Mouse (Mus musculus) left cerebral cortex, adult 18-20 months (tissue): ENCODE results near the gene Gps1. TPM values are rescaled to one million over a fixed set of nuclear protein-coding genes. Genes with fewer than 3 reads are reported as not detected.
"Not testable (repeated sequence)": the region's sequence is repeated elsewhere in the genome, so short reads cannot be mapped to it uniquely, and the experiment has no call there.

Experiments used
- DNase-seq, 2 experiments: peaks; one replicate each; pipeline ENCODE4 v3.0.0; 2021 to 2022; ENCODE audit warnings: low spot score in 2 of 2, mixed read lengths in 1 of 2
- long read RNA-seq, 2 experiments: library from polyadenylated mRNA; stranded (forward); transcript quantifications; one replicate each; pipeline ENCODE4 v2.0.0; 2021
- total RNA-seq, 2 experiments: library from RNA; stranded (reverse); gene quantifications; 2 replicates each; pipeline ENCODE4 v1.2.3; 2021

The Gps1 gene
- total RNA-seq, result 100 to 1,000 TPM; 148 to 152 TPM
- long read RNA-seq, experiment 1, transcript Gps1-208 (14 exons, 1,843 nt), result minor isoform, 13 of 325 reads
- long read RNA-seq, experiment 1, transcript Gps1-207 (14 exons, 2,000 nt), result minor isoform, 67 of 325 reads
- long read RNA-seq, experiment 1, transcript Gps1-202 (14 exons, 1,827 nt), result major isoform, 169 of 325 reads
- long read RNA-seq, experiment 1, transcript Gps1-201 (13 exons, 1,925 nt), result minor isoform, 22 of 325 reads
- long read RNA-seq, experiment 1, partial matches to known transcripts, result 28 of 325 reads
- long read RNA-seq, experiment 1, other reads (novel, unspliced or antisense), result 26 of 325 reads
- long read RNA-seq, experiment 2, transcript Gps1-202 (14 exons, 1,827 nt), result major isoform, 134 of 267 reads
- long read RNA-seq, experiment 2, transcript Gps1-201 (13 exons, 1,925 nt), result minor isoform, 12 of 267 reads
- long read RNA-seq, experiment 2, transcript Gps1-208 (14 exons, 1,843 nt), result minor isoform, 11 of 267 reads
- long read RNA-seq, experiment 2, transcript Gps1-207 (14 exons, 2,000 nt), result minor isoform, 79 of 267 reads
- long read RNA-seq, experiment 2, partial matches to known transcripts, result 20 of 267 reads
- long read RNA-seq, experiment 2, other reads (novel, unspliced or antisense), result 11 of 267 reads

- peak; percentile 82 to 87 for DNase-seq
Measured at GRCm38 (mm10) chr11:120784064-120784791, at the start of gene Gps1, which contains the start of gene Rfng. TSS of gene Gps1 (plus strand) at chr11:120784272. TSS of gene Rfng (minus strand) at chr11:120784207.

DNA sequence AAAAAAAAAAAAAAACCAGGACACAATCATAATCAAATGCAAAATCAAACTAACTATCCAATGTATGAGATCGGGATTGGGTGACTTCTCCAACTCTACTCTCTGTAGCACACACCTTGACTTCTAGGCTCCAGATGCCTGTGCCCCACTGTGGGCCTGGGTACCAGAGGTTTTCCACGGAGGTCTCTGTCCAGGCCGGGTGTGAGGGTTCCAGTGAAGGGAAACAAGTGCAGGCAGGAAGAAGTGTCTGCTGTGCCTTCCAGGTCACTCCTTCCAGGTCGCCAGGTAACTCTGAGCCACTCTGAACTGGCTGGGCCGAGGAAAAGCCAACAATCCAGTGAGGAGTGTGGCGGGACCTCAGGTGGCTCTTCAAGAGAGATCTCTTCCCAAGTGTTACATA is 47.6 kb upstream of the Gps1 start:
- no peak for DNase-seq

- no peak for DNase-seq
Measured at GRCm38 (mm10) chr11:120740981-120741380, 43.1 kb upstream of the Gps1 start.

DNA sequence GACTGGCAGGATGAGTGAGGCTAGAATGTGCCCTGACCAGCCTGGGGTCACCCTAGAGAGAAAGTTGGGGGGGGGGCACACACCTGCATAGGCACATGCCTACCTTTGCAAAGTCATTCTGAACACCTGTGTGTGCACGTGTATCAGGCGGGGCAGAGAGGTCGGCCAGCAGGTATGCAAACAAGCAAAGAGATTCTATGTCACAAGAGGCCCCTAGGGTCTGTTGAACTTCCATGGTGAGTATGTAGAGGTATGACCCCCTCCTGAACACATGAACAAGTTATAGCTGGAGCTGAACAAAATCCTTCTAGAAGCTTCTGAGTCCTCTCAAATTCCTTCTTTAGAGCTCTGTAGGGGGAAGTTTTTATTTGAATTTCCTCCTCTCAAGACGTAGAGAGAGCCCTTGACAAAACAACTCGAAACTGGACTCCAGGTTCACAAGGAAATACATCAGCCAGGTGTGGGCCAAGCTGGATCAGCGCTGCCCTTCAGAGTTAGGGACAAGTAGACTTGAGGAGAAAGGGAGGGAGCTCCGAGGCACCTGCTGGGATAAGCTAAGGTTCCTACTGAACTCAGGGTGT is 39.9 kb upstream of the Gps1 start:
- DNase-seq, result no peak

DNA sequence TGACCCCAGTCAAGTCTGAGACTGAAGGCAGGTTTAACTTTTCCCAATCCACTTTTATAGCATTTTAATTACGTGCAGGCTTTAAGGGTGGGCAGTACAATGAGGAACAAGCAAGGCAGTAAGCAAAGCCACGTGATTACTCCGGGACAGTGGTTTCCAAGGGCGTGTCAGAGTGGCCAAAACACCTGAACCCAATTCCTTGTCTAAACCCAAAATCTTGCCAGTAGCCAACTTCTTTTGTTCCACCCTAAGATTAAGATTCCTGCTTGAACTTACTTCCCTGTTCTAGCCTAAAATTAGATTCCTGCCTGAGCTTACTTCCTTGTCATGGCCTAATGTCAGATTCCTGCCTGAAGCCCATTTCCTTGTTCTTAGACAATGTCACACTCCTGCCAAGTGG is 36.1 kb upstream of the Gps1 start:
- DNase-seq, result no peak

- no peak for DNase-seq
Measured at GRCm38 (mm10) chr11:120749430-120749829, 34.6 kb upstream of the Gps1 start.

DNA sequence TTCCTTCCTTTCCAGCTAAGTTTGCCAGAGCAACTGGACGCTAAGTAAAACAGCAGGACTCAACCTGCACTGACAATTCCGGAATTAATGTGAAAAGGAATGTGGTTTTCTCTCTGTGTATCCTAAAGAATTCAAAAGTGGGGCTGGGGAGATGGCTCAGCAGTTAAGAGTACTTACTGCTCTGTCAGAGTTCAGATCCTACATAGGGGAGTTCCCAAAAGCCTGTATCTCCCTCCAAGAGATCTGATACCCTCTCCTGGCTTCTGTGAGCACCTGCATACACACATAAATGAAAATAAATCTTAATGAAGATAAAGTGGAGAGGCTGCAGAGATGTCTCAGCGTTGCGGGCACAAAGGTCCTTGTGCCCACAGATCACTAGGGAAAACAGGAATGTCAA is 32.5 kb upstream of the Gps1 start:
- DNase-seq, result no peak

DNA sequence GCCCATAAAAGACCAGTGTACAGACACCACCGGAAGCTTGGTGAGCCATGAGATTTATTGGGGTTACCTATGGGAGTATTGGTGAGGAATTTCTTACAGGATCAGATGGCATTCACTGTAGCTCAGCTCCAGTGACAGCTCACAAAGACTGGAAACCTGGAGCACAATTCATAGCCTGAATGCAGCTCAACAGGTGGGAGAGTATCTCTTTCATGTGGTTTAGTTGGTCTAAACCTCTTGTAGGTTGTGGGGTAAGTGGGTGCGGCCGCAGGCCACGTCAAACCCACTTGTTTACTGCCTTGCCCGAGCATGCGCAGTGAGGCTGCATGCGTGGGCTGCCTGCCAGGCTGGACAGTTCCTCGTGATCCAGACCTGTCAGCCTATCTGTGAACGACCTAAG is 23.8 kb upstream of the Gps1 start:
- no peak for DNase-seq

GRCm38 (mm10) chr11:120761811-120762671 is 22.0 kb upstream of the Gps1 start:
- no peak for DNase-seq

- DNase-seq, result not testable (repeated sequence)
Measured at GRCm38 (mm10) chr11:120762672-120763041, 21.4 kb upstream of the Gps1 start, which contains the start of gene Hmga1b. TSS of gene Hmga1b (plus strand) at chr11:120762794.

DNA sequence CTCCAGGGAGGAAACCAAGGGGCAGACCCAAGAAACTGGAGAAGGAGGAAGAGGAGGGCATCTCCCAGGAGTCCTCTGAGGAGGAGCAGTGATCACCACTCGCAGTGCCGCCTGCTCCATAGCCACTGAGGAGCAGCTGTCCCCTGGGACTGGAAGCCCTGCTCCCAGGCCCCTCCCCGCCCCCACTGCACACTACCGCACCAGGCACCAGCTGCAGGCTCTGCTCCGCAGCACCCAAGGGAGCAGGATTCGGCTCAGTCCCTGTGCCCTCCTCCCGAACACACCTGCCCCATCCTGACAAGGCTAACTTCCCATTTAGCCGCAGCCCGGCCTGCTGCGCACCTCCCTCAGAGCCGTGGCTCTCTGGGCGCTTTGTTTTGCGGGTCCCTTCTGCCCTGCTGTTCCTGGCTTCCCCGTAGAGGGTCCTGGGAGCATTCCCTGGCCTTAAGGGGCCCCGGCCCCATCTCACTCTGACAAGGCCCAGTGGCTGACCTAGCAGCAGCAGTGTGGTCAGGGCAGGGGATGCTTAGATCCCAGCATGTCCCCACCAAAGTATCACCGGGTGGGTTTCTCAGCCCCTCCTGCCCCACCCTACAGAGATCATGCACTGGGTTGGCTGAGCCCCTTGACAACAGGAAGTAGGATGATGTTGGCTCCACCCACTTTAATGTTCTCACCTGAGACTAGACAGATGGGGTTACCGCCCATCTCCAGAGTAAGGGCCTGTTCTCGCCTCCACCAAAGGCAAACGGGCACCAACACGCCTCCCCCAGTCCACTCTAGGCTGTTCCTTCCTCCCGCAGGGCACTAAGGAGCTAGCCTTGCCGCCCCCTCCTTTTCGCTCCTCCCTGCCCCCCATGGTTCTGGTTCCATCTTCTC is 20.7 kb upstream of the Gps1 start:
- DNase-seq, result not testable (repeated sequence)

DNA sequence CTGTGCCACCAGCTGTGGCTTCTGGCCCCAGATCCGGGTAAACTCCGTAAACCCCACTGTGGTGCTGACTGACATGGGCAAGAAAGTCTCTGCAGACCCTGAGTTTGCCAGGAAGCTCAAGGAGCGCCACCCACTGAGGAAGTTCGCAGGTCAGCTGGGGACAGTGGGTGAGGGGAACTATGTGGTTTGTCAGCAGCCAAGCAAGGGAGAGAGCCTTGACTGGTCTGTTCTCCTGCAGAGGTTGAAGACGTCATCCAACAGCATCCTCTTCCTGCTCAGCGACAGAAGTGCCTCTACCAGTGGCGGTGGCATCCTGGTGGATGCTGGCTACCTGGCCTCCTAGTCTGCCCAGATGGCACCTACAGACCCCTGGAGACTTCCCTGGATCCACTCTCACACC is 17.0 kb upstream of the Gps1 start:
- not testable (repeated sequence) for DNase-seq

DNA sequence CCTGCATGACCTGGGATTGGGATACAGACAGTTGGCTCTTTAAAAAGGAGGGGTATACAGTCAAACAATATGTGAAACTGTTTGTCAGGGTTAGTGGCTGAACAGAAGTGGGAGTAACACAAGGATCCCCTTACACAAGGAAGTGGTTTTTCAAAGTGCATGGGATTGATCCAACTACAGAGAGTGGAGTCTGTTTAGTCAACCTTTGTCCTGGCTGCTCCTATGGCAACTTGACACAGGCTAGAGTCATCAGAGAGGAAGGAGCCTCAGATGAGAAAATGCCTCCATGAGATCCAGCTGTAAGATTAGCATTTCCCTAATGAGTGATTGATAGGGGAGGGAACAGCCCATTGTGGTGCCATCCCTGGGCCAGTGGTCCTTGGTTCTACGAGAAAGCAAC is 15.9 kb upstream of the Gps1 start:
- DNase-seq, result no peak

GRCm38 (mm10) chr11:120772749-120773148 is 11.3 kb upstream of the Gps1 start:
- DNase-seq, result no peak

DNA sequence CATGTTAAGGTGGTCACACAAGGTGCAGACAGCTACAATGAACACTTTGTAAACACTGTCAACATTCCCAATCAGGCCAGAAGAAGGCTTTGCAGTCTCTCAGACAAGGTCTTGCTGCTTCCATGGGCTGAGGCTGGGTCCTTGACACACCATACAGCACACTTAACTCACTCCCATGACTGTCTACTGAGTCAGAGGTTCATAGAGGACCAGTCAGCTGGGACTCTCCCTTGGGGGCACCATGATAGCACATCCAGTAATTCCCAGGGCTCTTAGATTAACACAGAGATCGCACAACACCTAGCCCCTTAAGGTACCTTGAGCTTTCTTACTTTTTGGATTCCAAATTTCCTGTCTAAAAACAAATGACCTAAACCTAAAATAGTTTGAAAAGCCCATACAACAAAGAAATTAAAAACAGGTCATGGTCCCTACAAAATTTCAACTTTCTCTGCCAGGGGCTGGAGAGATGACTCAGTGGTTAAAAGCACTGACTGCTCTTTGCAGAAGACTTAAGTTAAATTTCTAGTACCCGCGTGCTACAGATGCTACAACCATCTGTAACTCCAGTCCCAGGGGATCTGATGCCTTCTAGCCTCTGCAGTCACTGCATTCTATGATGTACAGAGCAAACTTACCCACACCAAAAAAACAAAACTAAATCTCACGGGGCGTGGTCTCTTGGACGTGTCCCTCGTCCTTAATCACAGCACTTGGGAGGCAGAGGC is 10.4 kb upstream of the Gps1 start:
- no peak for DNase-seq

GRCm38 (mm10) chr11:120775774-120776469 is 8.2 kb upstream of the Gps1 start:
- DNase-seq, result peak; percentile 92 to 99

- no peak for DNase-seq
Measured at GRCm38 (mm10) chr11:120777123-120777522, 6.9 kb upstream of the Gps1 start.

DNA sequence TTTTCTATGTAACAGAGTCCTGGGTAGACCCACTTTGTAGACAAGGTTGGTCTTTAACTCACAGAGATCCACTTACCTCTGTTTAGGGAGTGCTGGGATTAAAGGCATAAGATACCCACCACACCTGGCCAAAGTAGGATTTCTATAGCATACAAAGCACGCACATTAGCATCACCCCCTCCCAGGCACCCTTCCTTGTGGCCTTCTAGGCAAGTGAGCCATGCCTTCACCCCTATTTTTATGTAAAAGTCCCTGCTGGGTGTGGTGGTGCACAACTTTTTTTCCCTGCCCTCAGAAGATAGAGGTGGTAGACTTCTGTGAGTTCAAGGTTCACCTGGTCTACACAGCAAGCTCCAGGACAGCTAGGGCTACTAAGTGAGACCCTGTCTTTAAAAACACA is 4.2 kb upstream of the Gps1 start:
- no peak for DNase-seq
